Mouse (Mus musculus) embryonic facial prominence, embryonic 11.5 days (tissue): ENCODE results near the gene Clec2g. TPM values are rescaled to one million over a fixed set of nuclear protein-coding genes. Genes with fewer than 3 reads are reported as not detected.
"Not testable (repeated sequence)": the region's sequence is repeated elsewhere in the genome, so short reads cannot be mapped to it uniquely, and the experiment has no call there.

Source experiments
- ATAC-seq: fragments of 200-750 bp; cut with Nextera tagmentation; replicated peaks from 2 replicates; pipeline ENCODE4 v1.8.0; 2017; ENCODE audit warnings: low read depth; ENCODE audit not compliant: insufficient number of reproducible peaks, low FRiP score, low TSS enrichment
- DNase-seq: peaks from one replicate; pipeline ENCODE4 v3.0.0-alpha.2; 2015; ENCODE audit warnings: low spot score
- H3K27ac ChIP-seq: fragments of 300-500 bp; sonication (generic); replicated peaks from 2 replicates; pipeline ENCODE4 v1.5.1; 2014; ENCODE audit warnings: mild to moderate bottlenecking, low read depth, low read length, control low read depth
- H3K27me3 ChIP-seq: fragments of 300-500 bp; sonication (generic); 2 replicates; pipeline ENCODE4 v1.6.1; 2014; ENCODE audit warnings: mild to moderate bottlenecking, low read length, moderate library complexity, mixed read lengths; ENCODE audit not compliant: control insufficient read depth, insufficient read depth
- H3K36me3 ChIP-seq: fragments of 300-500 bp; sonication (generic); replicated peaks from 2 replicates; pipeline ENCODE4 v1.6.1; 2014; ENCODE audit warnings: low read depth, mild to moderate bottlenecking, low read length, moderate library complexity, mixed read lengths; ENCODE audit not compliant: control insufficient read depth, insufficient read depth
- H3K4me1 ChIP-seq: fragments of 300-500 bp; sonication (generic); 2 replicates; pipeline ENCODE4 v1.6.1; 2014; ENCODE audit warnings: low read length, mixed read lengths; ENCODE audit not compliant: control insufficient read depth, insufficient read depth
- H3K4me2 ChIP-seq: fragments of 300-500 bp; sonication (generic); 2 replicates; pipeline ENCODE4 v1.6.1; 2014; ENCODE audit warnings: low read depth, mild to moderate bottlenecking, control low read depth, low read length, moderate library complexity
- H3K4me3 ChIP-seq: fragments of 300-500 bp; sonication (generic); 2 replicates; pipeline ENCODE4 v1.5.1; 2014; ENCODE audit warnings: low read depth, low read length, control low read depth
- H3K9ac ChIP-seq: fragments of 300-500 bp; sonication (generic); replicated peaks from 2 replicates; pipeline ENCODE4 v1.6.1; 2014; ENCODE audit warnings: mild to moderate bottlenecking, control low read depth, low read length
- H3K9me3 ChIP-seq: fragments of 300-500 bp; sonication (generic); replicated peaks from 2 replicates; pipeline ENCODE4 v1.6.1; 2016; ENCODE audit warnings: mild to moderate bottlenecking, low read length, inconsistent platforms, mixed read lengths; ENCODE audit not compliant: control insufficient read depth
- WGBS: fragments of 180-500 bp; shearing (Covaris S2); extraction: QIAGEN DNeasy Blood & Tissue Kit; methylation state at CpG from one replicate; pipeline ENCODE4 v1.1.7; 2014; 5-methylcytosine and 5-hydroxymethylcytosine counted together
- polyA plus RNA-seq: library from polyadenylated mRNA; unstranded; fragments of >200 nt; fragmentation: Nextera tagmentation; extraction: Ambion mirVana; gene quantifications from 2 replicates; pipeline ENCODE4 v1.2.1, GENCODE M21; 2014

Clec2g gene
- polyA plus RNA-seq, 1 experiment from 2014 or later, result not detected

DNA sequence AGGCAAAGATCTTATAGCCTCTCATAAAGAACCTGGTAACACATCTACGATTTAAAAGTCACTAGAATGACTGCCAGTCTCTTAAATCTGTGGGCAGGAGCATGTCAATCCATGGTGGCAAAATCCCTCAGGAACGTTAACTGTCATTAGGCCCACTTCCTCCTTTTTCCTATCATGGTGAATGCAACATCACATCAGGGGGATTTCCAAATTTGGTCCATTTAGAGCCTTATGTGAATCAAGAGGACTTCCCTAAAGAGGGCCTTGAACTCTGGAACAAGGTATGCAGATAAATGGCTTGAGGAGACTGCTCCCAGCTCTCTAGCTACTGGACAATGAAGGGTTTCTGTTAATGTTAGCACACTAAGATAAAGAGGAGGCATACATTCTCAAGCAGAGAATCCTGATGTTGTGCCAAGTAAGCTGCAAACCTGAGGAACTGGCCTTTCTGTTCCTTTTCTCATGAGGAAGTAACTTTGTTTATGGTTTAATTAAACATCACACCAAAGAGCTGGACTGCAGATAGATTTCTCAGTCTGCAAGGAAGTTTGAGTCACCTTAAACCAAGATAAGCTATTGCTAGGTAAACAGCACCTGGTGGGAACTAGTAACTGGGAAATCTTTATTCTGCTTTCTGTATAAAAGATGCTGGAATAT is 20.5 kb upstream of the Clec2g start:
- Histone ChIP-seq H3K36me3 (no peaks in the 10 kb centered on the region), H3K4me1 (no peaks in the 10 kb centered on the region), H3K4me2 (no peak overlapping the region), H3K9me3 (no peaks in the 10 kb centered on the region), H3K27ac (no peak overlapping the region), H3K27me3 (no peaks in the 10 kb centered on the region), H3K9ac (no peak overlapping the region), H3K4me3 (no peak overlapping the region)
- DNase-seq (no peak), ATAC-seq (no peak)
- 80% methylated on average over 2 of the region's 2 CpGs for WGBS

GRCm38 (mm10) chr6:128917322-128917721 is 16.9 kb upstream of the Clec2g start:
- no peaks in the 10 kb centered on the region for H3K36me3 ChIP-seq
- no peak for DNase-seq
- H3K9me3 ChIP-seq, result no peaks in the 10 kb centered on the region
- H3K4me1 ChIP-seq, result no peaks in the 10 kb centered on the region
- H3K9ac ChIP-seq, result no peak overlapping the region
- 77% methylated on average over 2 of the region's 2 CpGs for WGBS
- no peak for ATAC-seq
- H3K4me2 ChIP-seq, result no peak overlapping the region
- no peak overlapping the region for H3K27ac ChIP-seq
- H3K27me3 ChIP-seq, result no peaks in the 10 kb centered on the region
- H3K4me3 ChIP-seq, result no peak overlapping the region

GRCm38 (mm10) chr6:128933050-128933449 is 1.1 kb upstream of the Clec2g start:
- no peak overlapping the region for H3K4me3 ChIP-seq
- no peak overlapping the region for H3K9ac ChIP-seq
- no peaks in the 10 kb centered on the region for H3K4me1 ChIP-seq
- no peak overlapping the region for H3K4me2 ChIP-seq
- no peaks in the 10 kb centered on the region for H3K36me3 ChIP-seq
- WGBS, result 31% methylated on average over 2 of the region's 2 CpGs
- peak; percentile 66 for DNase-seq
- H3K9me3 ChIP-seq, result no peaks in the 10 kb centered on the region
- H3K27ac ChIP-seq, result no peak overlapping the region; the same call in 1 of the 2 replicates
- H3K27me3 ChIP-seq, result no peaks in the 10 kb centered on the region
- ATAC-seq, result peak; percentile 86

- H3K27ac ChIP-seq, H3K36me3 ChIP-seq, H3K4me2 ChIP-seq, H3K4me1 ChIP-seq, DNase-seq, H3K9me3 ChIP-seq, H3K27me3 ChIP-seq, ATAC-seq, H3K9ac ChIP-seq, H3K4me3 ChIP-seq: not testable (repeated sequence)
- WGBS, result 85% methylated on average over 4 of the region's 13 CpGs
Observed at GRCm38 (mm10) chr6:128935889-128936665, 1.9 kb downstream of the Clec2g start.

GRCm38 (mm10) chr6:128941646-128942421 is 7.7 kb downstream of the Clec2g start:
- no peaks in the 10 kb centered on the region for H3K9me3 ChIP-seq
- H3K36me3 ChIP-seq, result no peaks in the 10 kb centered on the region
- no peak overlapping the region for H3K4me2 ChIP-seq
- H3K4me3 ChIP-seq, result no peak overlapping the region
- no peak overlapping the region for H3K27ac ChIP-seq
- 82% methylated on average over 5 of the region's 5 CpGs for WGBS
- no peak for DNase-seq
- ATAC-seq, result no peak; the same call in 1 of the 2 replicates
- no peaks in the 10 kb centered on the region for H3K27me3 ChIP-seq
- H3K9ac ChIP-seq, result no peak overlapping the region
- H3K4me1 ChIP-seq, result no peaks in the 10 kb centered on the region

DNA sequence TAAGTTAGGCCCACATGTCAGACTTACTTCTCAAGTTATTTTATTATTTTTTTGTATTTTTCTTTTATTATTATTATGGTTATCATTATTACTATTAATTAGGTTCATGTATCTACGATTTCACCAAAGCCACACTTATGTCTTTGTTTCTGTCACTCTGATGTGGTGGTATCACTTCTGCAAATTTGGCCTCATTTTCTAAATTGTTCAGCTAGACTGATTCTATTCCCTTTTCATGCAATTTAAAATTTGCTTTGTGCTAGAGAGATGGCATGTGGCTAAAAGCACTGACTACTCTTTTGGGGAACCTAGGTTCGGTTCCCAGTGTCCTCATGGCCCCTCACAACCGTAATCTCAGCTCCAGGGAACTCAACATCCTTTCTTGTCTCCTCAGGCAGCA is 11.4 kb downstream of the Clec2g start:
- Histone ChIP-seq H3K9ac (no peak overlapping the region), H3K36me3 (no peaks in the 10 kb centered on the region), H3K4me2 (no peak overlapping the region), H3K9me3 (no peaks in the 10 kb centered on the region), H3K27me3 (no peaks in the 10 kb centered on the region), H3K4me1 (no peaks in the 10 kb centered on the region), H3K27ac (no peak overlapping the region), H3K4me3 (no peak overlapping the region)
- DNase-seq (no peak), ATAC-seq (no peak)
- 83% methylated on average over 3 of the region's 3 CpGs for WGBS

- 96% methylated on average over 1 of the region's 1 CpGs for WGBS
- Histone ChIP-seq H3K4me1 (no peaks in the 10 kb centered on the region), H3K4me3 (no peak overlapping the region), H3K9ac (no peak overlapping the region), H3K9me3 (no peaks in the 10 kb centered on the region), H3K36me3 (no peaks in the 10 kb centered on the region), H3K27ac (no peak overlapping the region), H3K27me3 (no peaks in the 10 kb centered on the region), H3K4me2 (no peak overlapping the region)
- ATAC-seq (no peak), DNase-seq (no peak)
Observed at GRCm38 (mm10) chr6:128961110-128961509, 26.9 kb downstream of the Clec2g start.

DNA sequence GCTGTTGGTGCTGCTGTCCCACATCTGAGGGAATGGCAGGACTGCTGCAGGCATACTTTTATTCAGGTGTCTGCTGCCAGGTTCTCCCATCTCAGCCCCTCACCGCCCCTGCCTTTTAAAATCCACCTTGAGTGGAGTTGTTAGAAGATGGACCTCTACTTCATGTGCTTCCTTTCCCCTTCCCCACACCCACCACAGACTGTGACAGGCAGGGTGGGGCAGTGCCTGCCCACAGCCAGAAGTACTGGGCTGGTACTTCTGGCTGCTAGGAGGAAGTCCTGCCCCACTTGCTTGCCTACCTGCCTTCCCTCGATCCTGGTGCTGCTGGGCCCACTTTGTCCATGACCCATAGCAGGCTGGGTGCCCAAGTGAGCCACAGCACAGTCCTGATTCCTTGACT is 27.9 kb downstream of the Clec2g start:
- H3K27ac ChIP-seq, H3K36me3 ChIP-seq, ATAC-seq, H3K9me3 ChIP-seq, H3K4me1 ChIP-seq, H3K4me3 ChIP-seq, H3K9ac ChIP-seq, H3K4me2 ChIP-seq, DNase-seq, H3K27me3 ChIP-seq: not testable (repeated sequence)
- WGBS, result 93% methylated on average over 1 of the region's 2 CpGs
